Mouse (Mus musculus) ES-CJ7 (cell line): ENCODE measurements around the gene Zfp809.
A peak's percentile ranks its signal among the peaks of the same experiment; 100 is the strongest.
"Not testable (repeated sequence)": the region's sequence is repeated elsewhere in the genome, so short reads cannot be mapped to it uniquely, and the experiment has no call there.

Experiments used
- DNase-seq: peaks from one replicate; pipeline ENCODE4 v3.0.0; 2011; ENCODE audit warnings: low read depth, low spot score

Zfp809 gene

DNA sequence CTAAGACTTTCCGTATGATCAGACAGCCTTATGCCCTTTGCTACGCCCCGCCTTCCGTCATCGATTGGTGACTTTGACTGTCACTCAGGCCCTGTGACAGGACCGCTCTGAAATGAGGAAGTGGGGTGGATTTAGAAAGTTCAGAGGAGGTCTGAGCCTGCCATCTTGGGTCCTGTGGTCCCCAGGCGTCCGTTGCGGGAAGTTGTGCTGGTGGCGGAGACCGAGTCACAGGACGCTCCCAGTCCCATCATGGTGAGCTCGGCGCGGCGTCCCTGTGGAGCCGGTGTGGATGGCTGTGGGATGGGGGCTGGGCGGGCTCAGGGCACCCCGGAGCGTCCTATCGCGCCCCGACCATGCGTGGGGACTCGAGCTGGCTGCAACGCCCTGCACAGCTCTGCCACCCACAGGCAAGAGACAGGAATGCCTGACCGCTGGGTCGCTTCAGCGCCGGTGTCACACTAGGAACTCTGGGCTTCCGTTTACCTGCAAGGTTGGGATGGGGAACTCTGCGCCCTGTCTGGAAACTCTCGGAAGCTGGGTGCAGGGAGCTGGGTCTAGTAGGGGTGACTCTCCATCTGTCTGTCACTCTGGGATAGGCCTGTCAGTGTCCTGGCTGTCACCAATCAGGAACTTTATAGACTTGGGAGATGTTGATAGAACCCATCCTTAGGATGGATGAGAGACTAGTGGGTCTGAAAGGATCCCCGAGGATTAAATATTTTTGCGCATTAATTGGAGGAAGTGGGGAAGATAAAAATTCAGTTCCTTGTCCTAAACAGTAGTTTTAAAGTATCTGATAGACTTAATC lies at the start of gene Zfp809:
Zfp809 (plus strand) TSS at position 134 of the 808 bp plus-strand sequence.
- DNase-seq, result peak; percentile 100

DNA sequence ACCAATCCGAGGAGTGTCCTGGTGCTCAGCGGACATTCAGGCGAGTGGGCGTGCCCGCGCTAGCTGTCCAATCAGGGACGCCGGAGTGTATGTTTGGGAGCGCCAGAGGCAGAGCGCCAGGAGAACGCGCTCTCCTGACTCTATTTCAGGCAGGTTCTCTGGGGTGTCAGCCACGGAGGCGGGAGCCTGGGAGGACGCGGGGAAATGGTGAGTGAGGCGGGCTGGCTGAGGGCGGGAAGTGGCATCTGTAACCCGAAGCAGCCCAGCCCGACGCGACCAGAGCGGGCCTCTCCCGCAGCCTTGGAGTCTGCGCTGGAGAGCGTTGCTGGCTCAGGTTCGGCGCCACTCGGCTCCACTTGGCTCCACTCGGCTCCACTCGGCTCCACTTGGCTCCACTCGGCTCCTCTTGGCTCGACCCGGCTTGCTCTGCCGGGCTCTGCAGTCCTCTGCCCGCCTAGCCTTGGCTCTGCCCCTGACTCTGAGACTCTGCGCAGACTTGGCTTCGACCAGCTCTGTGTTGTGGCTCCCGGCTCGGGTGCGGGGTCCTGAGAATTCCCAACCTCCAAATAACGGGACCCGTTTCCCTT lies 37.4 kb upstream of the Zfp809 start, which contains the start of gene Zfp872:
Zfp872 (plus strand) TSS at position 66 of the 587 bp plus-strand sequence.
- peak; percentile 49 for DNase-seq

DNA sequence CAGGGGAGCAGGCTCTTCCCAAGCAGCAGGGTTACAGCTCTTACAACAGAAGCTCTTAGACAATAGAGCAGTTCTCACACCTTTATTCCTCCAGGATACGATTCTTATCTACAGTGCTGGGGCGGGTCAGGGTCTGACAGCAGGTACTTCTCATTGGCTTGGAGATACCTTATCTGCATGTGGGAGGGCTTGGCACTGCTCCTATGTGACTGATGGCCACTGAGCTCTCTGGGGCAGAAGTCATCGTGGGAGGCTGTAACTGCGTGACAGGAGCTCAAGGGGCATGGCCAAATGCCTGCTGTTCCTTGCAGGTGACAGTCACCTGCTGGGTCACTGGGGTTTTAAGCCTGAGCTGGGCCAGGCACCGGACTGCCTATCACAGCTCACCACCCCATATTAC lies 29.1 kb upstream of the Zfp809 start:
- no peak for DNase-seq

DNA sequence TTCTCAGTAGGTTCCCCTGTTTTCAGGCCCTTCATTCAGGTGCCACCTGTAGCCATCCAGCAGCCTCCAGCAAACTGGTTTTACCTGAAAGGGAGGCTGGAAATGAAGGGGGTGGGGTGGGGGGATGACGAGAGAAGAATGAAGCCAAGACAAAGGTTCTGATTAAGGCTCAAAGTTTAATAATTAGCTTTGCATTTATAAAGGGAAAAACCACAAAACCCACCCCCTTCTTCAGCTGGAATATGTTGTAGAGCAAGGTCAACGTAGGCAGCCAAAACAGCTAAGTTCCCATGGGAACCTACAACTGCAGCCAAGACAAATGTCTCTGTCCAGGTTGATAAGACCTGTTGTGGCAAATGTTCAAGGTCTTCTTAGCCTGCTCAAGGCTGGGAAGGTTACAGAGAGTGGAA lies 11.7 kb upstream of the Zfp809 start:
- DNase-seq, result no peak

DNA sequence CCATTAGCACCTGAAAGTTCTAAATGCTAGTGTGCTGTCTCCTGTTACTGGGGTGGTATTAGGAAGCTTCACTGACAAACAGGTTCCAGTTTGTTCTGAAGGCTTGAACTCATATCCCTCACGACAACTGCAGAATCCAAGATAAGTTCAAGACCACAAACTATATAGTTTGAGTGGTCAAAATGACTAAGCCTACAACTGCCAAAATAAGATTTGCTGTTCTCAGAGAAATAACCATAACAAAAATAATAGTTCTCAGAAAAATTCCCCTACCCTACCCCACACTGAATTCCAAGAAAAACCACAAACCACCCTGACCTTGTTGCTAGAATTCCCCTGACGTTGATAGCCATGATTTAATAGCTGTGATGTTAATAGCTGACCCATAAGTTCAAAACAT lies 11.0 kb upstream of the Zfp809 start:
- no peak for DNase-seq

DNA sequence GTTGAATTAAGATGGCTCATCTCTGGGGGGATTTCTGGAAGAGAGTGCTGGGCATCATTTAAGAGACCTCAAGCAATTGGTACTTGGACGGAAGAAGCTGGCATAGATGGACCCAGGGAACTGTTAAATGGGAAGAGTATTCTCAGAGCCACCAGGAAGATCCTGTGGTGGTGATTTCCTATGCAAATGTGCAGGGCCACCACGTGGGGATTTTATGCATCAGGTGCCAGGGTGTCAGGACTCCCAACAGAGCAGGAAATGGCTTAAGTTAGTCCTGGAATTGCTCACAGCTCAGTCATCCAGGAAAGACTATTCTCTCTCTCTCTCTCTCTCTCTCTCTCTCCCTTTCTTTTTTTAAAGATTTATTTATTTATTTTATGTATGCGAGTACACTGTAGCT lies 8.8 kb upstream of the Zfp809 start:
- peak; percentile 56 for DNase-seq

DNA sequence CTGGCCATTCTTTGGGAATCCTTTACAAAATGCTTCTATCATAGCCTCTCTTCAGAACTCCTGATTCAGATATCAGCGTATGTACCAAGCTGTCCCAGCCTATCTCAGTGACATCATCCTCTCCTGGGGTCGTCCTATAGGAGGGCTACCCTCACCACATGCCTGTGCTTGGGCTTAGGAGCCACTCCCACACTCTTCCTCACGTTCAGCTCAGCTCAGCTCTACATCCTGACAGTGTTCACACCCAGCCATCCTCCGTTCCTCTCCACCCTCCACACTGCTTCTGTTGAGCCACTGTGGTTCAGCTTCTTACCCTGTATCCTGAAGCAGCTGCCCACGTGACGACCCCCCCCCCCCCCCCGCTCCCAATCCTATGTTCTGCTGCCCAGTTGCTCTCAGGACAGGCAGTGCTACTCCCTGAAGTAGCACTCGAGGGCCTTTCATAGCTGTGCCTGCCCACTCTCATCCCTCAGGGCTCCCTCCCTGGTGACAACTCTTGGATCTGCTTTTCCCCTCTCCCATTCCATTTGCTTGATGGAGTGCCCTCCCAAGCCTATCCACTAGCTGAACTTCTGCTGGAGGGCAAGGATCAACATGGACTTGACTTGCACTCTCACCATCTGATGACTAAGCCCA lies 7.5 kb upstream of the Zfp809 start:
- DNase-seq, result no peak

DNA sequence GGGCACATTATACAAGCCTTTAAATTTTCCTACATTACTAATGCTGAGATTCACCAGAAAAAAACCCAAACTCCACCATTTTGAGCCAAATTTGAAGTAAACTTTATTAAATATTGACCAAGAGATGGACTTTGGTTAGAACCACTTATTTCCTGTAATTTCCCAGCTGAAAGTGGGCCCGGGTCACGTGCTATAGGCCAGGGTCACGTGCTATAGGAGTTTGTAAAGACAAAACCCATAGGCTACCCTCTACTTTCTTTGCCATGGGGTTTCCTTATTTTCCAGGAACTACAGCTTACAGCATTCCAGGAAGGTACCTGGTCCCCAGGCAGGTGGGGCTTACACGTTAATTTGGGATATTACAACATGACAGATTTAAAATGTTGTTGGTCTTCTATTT lies 1.4 kb upstream of the Zfp809 start:
- no peak for DNase-seq

DNA sequence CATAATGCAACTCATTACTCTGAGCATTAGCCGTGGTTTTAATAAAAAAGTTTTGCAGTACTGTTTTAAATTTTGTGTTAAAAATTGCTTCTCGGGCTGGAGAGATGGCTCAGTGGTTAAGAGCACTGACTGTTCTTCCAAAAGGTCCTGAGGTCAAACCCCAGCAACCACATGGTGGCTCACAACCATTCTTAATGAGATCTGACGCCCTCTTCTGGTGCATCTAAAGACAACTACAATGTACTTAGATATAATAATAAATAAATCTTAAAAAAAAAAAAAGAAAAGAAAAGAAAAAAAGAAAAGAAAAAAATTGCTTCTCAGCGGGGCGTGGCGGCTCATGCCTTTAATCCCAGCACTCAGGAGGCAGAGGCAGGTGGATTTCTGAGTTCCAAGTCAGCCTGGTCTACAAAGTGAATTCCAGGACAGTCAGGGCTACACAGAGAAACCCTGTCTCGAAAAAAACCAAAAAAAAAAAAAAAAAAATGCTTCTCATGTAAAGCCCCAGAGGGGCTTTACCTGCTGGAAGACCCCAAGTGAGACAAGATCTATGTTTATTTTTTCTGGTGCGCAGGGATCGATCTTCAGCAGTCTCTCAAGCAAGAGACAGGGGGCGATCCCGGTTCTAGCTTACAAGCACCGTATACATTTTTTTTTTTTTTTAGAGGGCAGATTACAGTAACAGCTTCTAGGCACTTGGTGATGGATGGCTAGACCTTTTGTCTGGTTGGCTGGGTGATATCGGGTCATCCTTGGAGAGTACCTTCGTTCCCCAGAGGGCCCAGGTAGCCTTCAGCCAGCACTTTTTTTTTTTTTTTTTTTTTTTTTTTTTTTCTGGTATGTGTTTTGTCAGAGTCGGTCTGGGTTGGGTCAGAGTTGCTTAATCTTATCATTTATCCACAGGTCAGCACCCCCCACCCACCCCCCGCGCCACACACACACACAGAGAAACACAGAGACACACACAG lies 694 bp upstream of the Zfp809 start:
- peak; percentile 87 for DNase-seq

DNA sequence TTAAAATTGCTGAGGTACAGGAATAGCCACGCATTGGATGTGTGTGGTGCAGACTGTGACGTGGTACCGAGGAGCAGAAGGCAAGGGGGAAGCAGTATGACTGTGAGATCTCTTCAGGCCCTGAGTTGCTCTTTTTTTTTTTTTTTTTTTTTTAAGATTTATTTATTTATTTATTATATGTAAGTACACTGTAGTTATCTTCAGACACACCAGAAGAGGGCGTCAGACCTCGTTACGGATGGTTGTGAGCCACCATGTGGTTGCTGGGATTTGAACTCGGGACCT lies 817 bp downstream of the Zfp809 start:
- DNase-seq, result not testable (repeated sequence)

DNA sequence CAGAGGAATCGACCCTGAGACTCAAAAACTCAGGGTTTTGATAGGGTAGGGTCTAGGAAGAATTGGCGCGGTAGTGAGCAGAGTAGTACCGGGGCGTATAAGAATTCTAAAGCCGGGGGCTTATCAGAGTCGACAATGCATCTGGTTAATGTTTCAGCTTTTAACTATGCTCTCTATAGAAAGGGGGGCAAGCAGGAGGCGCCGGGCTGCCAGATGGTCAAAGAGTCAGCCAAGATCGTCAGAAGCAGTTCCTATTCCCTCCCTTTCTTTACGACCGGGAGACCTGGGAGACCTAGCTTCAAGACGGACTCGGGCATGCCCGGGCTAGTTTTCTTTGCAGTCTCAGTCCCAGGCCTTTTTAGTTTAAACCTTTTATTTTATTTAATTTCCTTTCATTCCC lies 1.3 kb downstream of the Zfp809 start:
- peak; percentile 70 for DNase-seq

DNA sequence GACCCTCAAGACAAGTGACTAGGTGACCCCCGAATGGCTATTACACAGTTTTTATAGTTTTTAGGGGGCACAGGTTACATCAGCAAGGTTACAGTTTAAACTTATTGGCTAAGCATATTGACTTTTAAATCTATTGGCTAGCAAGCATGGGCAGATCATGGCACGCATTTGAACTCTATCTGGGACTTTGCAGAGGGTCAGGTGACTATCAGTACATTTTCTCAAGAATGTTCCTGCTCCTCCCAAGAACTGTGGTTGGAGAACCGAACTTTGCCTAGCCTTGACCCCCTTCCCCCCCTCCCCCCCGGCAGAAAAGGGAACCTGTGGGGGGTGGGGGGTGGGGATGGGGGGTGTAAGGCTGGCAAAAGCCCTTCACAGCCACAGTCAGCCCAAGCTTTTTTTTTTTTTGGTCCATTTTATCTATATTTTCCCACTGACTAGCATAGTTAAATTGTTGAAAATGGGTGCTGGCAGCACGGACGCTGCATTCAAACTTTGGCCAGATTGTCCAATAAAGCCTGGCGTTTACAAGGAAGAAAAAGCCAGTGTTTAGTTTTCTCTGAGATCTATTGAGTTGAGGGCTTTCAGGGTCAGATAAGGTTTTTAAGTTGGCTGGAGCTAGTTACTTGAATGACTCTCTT lies 4.0 kb downstream of the Zfp809 start:
- DNase-seq, result no peak

DNA sequence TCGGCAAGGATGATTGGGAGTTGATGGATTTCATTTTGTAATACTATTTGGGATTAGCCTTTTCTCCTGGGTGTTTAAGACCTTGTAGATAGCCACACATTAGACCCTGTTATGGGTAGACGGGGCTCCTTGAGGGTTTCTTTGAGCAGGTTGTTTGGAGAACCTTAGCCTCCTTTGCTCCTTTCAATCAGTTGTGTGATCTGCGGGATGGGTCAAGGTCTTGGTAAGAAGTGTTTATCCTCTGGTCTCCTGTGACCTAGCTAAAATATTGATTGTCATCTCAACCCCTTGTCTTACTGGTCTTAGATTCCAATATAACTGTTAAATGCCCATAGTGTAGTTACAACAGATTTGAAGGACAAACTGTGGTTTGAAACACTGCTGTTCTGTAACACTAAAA lies 4.5 kb downstream of the Zfp809 start:
- DNase-seq, result no peak

DNA sequence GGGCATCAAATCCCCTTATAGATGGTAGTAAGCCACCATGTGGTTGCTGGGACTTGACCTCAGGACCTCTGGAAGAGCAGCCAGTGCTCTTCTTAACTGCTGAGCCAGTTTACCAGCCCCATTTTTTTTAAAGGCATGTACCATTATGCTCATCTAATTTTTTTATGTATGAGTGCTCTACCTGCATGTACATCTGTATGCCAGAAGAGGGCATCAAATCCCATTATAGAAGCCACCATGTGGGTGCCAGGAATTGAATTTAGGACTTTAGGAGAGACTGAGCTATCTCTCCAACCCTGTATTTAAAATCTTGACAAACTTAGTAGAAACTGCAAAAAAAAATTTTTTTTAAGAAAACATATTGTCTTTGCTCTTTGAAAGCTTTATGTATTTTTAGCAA lies 5.0 kb downstream of the Zfp809 start:
- peak; percentile 45 for DNase-seq

DNA sequence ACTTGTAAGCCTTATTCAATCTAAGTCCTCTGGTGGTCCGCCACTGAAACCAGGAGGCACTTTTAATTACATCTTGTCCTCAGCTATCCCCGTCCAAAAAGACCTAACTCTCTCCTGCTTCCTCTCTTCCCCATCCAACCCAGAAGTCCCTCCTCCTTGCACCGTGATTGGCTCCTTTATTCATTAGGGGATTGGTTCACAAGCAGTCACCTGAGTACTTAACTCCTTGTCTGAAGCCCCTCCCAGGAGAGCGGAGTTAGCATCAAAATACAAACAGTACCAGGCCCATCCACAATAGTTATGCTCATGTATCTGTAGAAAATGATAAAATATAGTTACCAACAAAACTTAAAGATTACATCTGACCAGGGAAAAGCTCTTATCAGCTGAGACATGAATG lies 14.5 kb downstream of the Zfp809 start:
- peak; percentile 81 for DNase-seq

DNA sequence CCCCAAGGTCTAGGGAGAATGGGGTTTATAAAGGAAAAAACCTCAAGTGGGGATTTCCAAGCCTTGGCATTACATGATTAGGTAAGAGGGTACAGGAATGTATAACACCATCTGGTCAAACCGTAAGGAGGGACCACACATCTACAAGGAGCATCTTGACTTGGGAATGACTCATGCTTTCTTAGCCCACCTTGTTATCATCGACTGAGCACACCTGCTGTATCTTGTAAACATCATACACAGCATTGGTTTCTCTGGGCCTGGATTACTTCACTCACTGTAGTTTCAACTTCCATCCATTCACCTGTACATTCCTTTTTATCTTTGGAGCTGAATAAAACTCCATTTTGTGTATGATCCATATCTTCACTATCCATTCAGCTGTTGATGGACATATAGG lies 18.7 kb downstream of the Zfp809 start:
- DNase-seq, result no peak

DNA sequence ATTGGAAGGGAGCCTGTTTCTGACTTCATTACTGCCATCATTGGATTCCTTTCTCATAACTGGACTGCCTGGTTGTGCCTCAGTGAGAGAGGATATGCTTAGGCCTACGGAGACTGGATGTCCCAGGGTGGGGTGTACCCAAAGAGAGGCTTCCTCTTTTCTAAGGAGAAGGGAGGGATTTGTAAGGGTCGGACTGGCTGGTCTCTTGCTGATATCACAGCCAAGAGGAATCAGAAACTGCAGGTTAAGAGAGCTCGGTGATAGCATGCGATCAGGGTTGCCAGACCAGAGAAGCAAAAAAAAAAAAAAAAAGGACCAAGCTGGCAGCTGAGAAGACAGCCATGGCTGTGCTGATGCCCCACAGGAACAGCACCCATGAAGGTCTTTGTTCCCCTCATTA lies 31.1 kb downstream of the Zfp809 start:
- DNase-seq, result no peak

DNA sequence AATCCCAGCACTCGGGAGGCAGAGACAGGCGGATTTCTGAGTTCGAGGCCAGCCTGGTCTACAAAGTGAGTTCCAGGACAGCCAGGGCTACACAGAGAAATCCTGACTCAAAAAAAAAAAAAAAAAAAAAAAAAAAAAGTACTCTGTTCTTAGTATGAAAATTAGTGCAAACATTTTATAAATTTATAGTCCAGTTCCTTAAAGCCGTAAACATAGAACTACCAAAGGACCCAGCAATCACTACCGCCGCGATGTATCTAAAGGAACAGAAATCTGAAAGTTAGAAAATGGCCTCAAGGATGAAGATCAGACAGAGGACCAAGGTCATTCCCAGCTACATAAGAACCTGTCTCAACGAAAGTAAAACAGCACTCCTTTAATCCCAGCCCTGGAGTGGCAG lies 33.3 kb downstream of the Zfp809 start:
- no peak for DNase-seq

DNA sequence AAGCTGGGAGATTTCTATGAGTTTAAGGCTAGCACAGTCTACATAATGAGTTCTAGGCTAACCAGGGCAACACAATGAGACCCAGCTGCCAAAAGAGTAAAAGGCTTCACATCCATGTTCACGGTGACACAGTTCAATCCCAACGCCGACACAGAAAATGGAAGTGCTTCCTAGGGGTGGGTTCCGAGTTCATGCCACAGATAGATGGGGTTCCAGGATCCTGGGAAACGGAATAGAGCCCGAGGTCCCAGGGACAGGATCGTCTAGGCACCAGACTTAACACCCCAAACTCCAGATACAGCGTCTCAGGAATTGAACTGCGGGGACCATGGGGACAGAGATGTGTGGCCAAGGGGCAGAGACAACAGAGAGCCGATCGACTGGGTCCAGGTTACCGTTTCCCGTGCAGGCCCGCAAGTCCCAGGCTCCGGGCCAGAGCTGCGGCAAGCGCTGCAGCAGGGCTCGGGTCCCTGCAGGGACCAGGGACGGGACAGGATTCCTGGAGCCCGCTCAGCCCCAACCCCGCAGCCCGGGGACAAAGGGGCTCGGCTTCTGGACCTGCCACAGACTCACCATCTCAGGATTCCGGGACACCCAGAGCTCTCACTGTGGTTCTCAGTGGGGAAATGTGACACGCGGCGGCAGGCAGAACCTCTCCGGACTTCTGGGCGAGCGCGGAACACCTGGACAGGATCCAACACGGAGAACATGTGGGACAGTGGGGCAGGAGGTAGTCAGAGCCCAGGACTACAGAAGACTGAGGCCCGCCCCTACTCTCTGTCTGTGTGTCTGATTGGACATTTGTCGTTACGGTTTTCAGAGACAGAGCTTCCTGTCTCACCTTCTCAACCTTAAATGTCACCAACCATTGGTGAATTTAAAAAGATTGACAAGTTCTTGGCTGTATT lies 33.9 kb downstream of the Zfp809 start, which contains the start of gene Zfp599:
Zfp599 (minus strand) TSS at position 712 of the 908 bp plus-strand sequence.
- peak; percentile 94 for DNase-seq

DNA sequence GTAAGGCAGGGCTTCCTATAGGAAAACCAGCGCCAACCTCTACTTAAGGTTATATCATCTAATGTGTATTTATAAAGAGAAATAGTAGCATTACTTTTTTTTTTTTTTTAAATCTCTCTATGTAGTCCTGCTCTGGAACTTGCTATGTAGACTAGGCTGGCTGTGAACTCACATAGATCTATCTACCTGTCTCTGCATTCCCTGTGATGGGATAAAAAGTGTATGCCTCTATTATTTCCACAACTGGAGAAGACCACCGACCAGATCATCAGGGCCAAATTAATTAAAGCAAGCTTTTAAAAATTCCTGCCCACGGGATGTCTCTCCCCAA lies 34.5 kb downstream of the Zfp809 start:
- DNase-seq, result no peak
